Comparison of ENCODE assay signal across 11 mouse cellular contexts in genomic region chr1:41427853-41428252, GRCm38 (mm10).
DNase-seq lines count a peak whose midpoint lies in the region; ATAC-seq and TF ChIP-seq lines count a peak whose summit lies in the region.
"Had no signal": no experiment of that assay in that cellular context is flagged by ENCODE, and none has a peak within 500 bp of the region (broad histone marks: within the 10 kb centered on the region; RNA-seq: fewer than 3 reads in every experiment).

No protein-coding gene starts in this region.

- H3K4me1 ChIP-seq in forebrain, embryonic 11.5 days (replicated peaks; ENCODE audit: control insufficient read depth, insufficient read depth, low read length): no peaks in the 10 kb centered on the region; the same call in 1 of the 2 replicates
- peaks cover 15% of the 10 kb centered on the region for H3K4me1 ChIP-seq in forebrain, embryonic 10.5 days
- H3K4me1 ChIP-seq in hindbrain, postnatal 0 days (ENCODE audit: insufficient read depth, low read length): no peaks in the 10 kb centered on the region

- no peaks in the 10 kb centered on the region for H3K36me3 ChIP-seq in forebrain, embryonic 11.5 days (ENCODE audit: control insufficient read depth, insufficient read depth, low read length)
- no peaks in the 10 kb centered on the region for H3K36me3 ChIP-seq in forebrain, embryonic 10.5 days (replicated peaks)
- H3K36me3 ChIP-seq in hindbrain, postnatal 0 days (ENCODE audit: insufficient read depth, low read length): no peaks in the 10 kb centered on the region
- H3K36me3 ChIP-seq: hindbrain, embryonic 15.5 days had no signal

- H3K27ac ChIP-seq in forebrain, embryonic 11.5 days (ENCODE audit: low read depth, low read length): no peak overlapping the region
- H3K27ac ChIP-seq in forebrain, embryonic 10.5 days: no peak overlapping the region
- H3K27ac ChIP-seq in hindbrain, postnatal 0 days: no peak overlapping the region
- H3K27ac ChIP-seq: hindbrain, embryonic 15.5 days had no signal

- no peak overlapping the region for H3K4me3 ChIP-seq in forebrain, embryonic 11.5 days (ENCODE audit: low read depth, low read length)
- H3K4me3 ChIP-seq in forebrain, embryonic 10.5 days: no peak overlapping the region
- no peak overlapping the region for H3K4me3 ChIP-seq in hindbrain, postnatal 0 days (ENCODE audit: low read length)
- H3K4me3 ChIP-seq: hindbrain, embryonic 15.5 days had no signal

- H3K4me2 ChIP-seq in forebrain, embryonic 11.5 days (ENCODE audit: low read depth, low read length, severe bottlenecking): no peak overlapping the region
- H3K4me2 ChIP-seq in hindbrain, postnatal 0 days (ENCODE audit: low read depth, low read length): no peak overlapping the region
- H3K4me2 ChIP-seq: hindbrain, embryonic 15.5 days had no signal

- H3K9me3 ChIP-seq in forebrain, embryonic 11.5 days (ENCODE audit: control insufficient read depth, low read length): no peaks in the 10 kb centered on the region
- no peaks in the 10 kb centered on the region for H3K9me3 ChIP-seq in forebrain, embryonic 10.5 days
- no peaks in the 10 kb centered on the region for H3K9me3 ChIP-seq in hindbrain, postnatal 0 days (ENCODE audit: low read length)
- H3K9me3 ChIP-seq: hindbrain, embryonic 15.5 days had no signal

- WGBS in forebrain, embryonic 11.5 days: 46% methylated on average over 6 of the region's 6 CpGs
- WGBS in forebrain, embryonic 10.5 days: 84% methylated on average over 6 of the region's 6 CpGs
- 10% methylated on average over 6 of the region's 6 CpGs for WGBS in hindbrain, postnatal 0 days

- no peak overlapping the region for H3K9ac ChIP-seq in forebrain, embryonic 11.5 days (ENCODE audit: low read length)
- H3K9ac ChIP-seq in hindbrain, postnatal 0 days (replicated peaks; ENCODE audit: low read length): no peak overlapping the region
- H3K9ac ChIP-seq: hindbrain, embryonic 15.5 days; liver, postnatal 0 days had no signal

- 0 out of 2 replicates have a peak, but pooled peaks have one; percentile 49 for ATAC-seq in forebrain, embryonic 11.5 days (replicated peaks; ENCODE audit: low FRiP score)
- no peak for ATAC-seq in hindbrain, postnatal 0 days
- no peak for ATAC-seq in erythroblast, adult 5-6 weeks (replicated peaks; ENCODE audit: low FRiP score, poor library complexity, severe bottlenecking)
- ATAC-seq in CD4-positive, CD25-positive, alpha-beta regulatory T cell, adult 4 months: no peak
- ATAC-seq: liver, postnatal 0 days had no signal

- no peak for TF ChIP-seq CTCF in hindbrain, postnatal 0 days (IDR thresholded peaks at IDR 0.05; ENCODE audit: low read depth)

- H3K27me3 ChIP-seq in forebrain, embryonic 11.5 days (ENCODE audit: control insufficient read depth, insufficient read depth, low read length): no peaks in the 10 kb centered on the region
- no peaks in the 10 kb centered on the region for H3K27me3 ChIP-seq in forebrain, embryonic 10.5 days (ENCODE audit: poor library complexity, severe bottlenecking)
- no peaks in the 10 kb centered on the region for H3K27me3 ChIP-seq in hindbrain, postnatal 0 days (ENCODE audit: insufficient read depth, low read length)
- H3K27me3 ChIP-seq: hindbrain, embryonic 15.5 days had no signal

- DNase-seq in forebrain, embryonic 11.5 days (ENCODE audit: low spot score): no peak
- no peak for DNase-seq in forebrain, embryonic 10.5 days (ENCODE audit: extremely low spot score, low spot score)
- DNase-seq in layer of hippocampus, adult 11-12 months (ENCODE audit: low spot score): peak; percentile 12
- DNase-seq in layer of hippocampus, adult 9-10 months (ENCODE audit: low spot score): no peak
- peak; percentile 38 for DNase-seq in Muller cell, postnatal 12 days (ENCODE audit: inconsistent ontology term)
- DNase-seq in hindbrain, postnatal 0 days (ENCODE audit: low spot score): peak; percentile 39
- DNase-seq: gastrocnemius, postnatal 36 days; liver, postnatal 0 days had no signal

Comparison
In these comparisons a context has a peak if more than half of its experiments do, and no peak if none do; other contexts are left out.
1. DNase-seq: peak in layer of hippocampus, adult 11-12 months (single experiment), Muller cell, postnatal 12 days (single experiment) and hindbrain, postnatal 0 days (single experiment); none in forebrain, embryonic 11.5 days (single experiment), forebrain, embryonic 10.5 days (single experiment) and layer of hippocampus, adult 9-10 months (single experiment).